Mouse (Mus musculus) hindbrain, embryonic 10.5 days (tissue): ENCODE measurements around the gene Maoa. TPM values are rescaled to one million over a fixed set of nuclear protein-coding genes. Genes with fewer than 3 reads are reported as not detected.

ENCODE experiments used
- DNase-seq: peaks from one replicate; pipeline ENCODE4 v3.0.0-alpha.2; 2017; ENCODE audit warnings: low spot score
- H3K27ac ChIP-seq: fragments of 300-500 bp; sonication (generic); 2 replicates; pipeline ENCODE4 v1.5.1; 2016; ENCODE audit warnings: mild to moderate bottlenecking, moderate library complexity
- H3K27me3 ChIP-seq: fragments of 300-500 bp; sonication (generic); 2 replicates; pipeline ENCODE4 v1.6.1; 2016; ENCODE audit warnings: mild to moderate bottlenecking; ENCODE audit not compliant: poor library complexity, insufficient read depth, severe bottlenecking
- H3K36me3 ChIP-seq: fragments of 300-500 bp; sonication (generic); 2 replicates; pipeline ENCODE4 v1.6.1; 2016; ENCODE audit warnings: mild to moderate bottlenecking, moderate library complexity
- H3K4me1 ChIP-seq: fragments of 300-500 bp; sonication (generic); replicated peaks from 2 replicates; pipeline ENCODE4 v1.6.1; 2016; ENCODE audit warnings: mild to moderate bottlenecking
- H3K4me3 ChIP-seq: fragments of 300-500 bp; sonication (generic); 2 replicates; pipeline ENCODE4 v1.5.1; 2016; ENCODE audit warnings: mild to moderate bottlenecking, moderate library complexity
- H3K9me3 ChIP-seq: fragments of 300-500 bp; sonication (generic); 2 replicates; pipeline ENCODE4 v1.6.1; 2016; ENCODE audit warnings: mild to moderate bottlenecking, moderate library complexity
- WGBS: fragments of 180-500 bp; shearing (Covaris S2); methylation state at CpG from one replicate; pipeline ENCODE4 v1.1.7; 2016; 5-methylcytosine and 5-hydroxymethylcytosine counted together
- polyA plus RNA-seq: library from polyadenylated mRNA; unstranded; fragments of >200 nt; fragmentation: Nextera tagmentation; extraction: Ambion mirVana; gene quantifications from 2 replicates; pipeline ENCODE4 v1.2.1, GENCODE M21; 2016

Gene Maoa
- 12.6 and 16.4 TPM in 2 replicates for polyA plus RNA-seq

GRCm38 (mm10) chrX:16619034-16619929 lies at the start of gene Maoa:
Maoa (plus strand) TSS chrX:16619698.
- Histone ChIP-seq H3K9me3 (peaks cover 4% of the 10 kb centered on the region; the same call in 1 of the 2 replicates), H3K27ac (peak within 1 kb of the TSS; percentile 91), H3K4me3 (peak within 1 kb of the TSS; percentile 58), H3K4me1 (no peaks in the 10 kb centered on the region), H3K36me3 (no peaks in the 10 kb centered on the region), H3K27me3 (no peaks in the 10 kb centered on the region)
- WGBS = 13% methylated on average over 33 of the region's 33 CpGs
- DNase-seq = peak; percentile 78

- no peaks in the 10 kb centered on the region for H3K4me1 ChIP-seq
- no peaks in the 10 kb centered on the region for H3K27me3 ChIP-seq
- peak; percentile 82 for DNase-seq
- peak overlapping the region; percentile 58 for H3K4me3 ChIP-seq
- peak overlapping the region; percentile 91 for H3K27ac ChIP-seq
- H3K9me3 ChIP-seq = peaks cover 4% of the 10 kb centered on the region; the same call in 1 of the 2 replicates
- WGBS = 18% methylated on average over 59 of the region's 60 CpGs
- H3K36me3 ChIP-seq = no peaks in the 10 kb centered on the region
Measured at GRCm38 (mm10) chrX:16618225-16619033, 1.1 kb upstream of the Maoa start.

GRCm38 (mm10) chrX:16656511-16656910 lies 37.0 kb downstream of the Maoa start:
- WGBS = 87% methylated on average over 2 of the region's 2 CpGs

GRCm38 (mm10) chrX:16706094-16706493 lies 86.6 kb downstream of the Maoa start:
- DNase-seq = no peak
- WGBS = 77% methylated on average over 1 of the region's 1 CpGs
- Histone ChIP-seq H3K9me3 (no peaks in the 10 kb centered on the region), H3K4me1 (no peaks in the 10 kb centered on the region), H3K27ac (no peak overlapping the region), H3K27me3 (no peaks in the 10 kb centered on the region), H3K36me3 (no peaks in the 10 kb centered on the region), H3K4me3 (no peak overlapping the region)

More at GRCm38 (mm10) chrX:16656511-16656910, 37.0 kb downstream of the Maoa start:
- no peak overlapping the region for H3K4me3 ChIP-seq
- no peaks in the 10 kb centered on the region for H3K27me3 ChIP-seq
- H3K27ac ChIP-seq = no peak overlapping the region
- H3K36me3 ChIP-seq = no peaks in the 10 kb centered on the region
- DNase-seq = no peak
- H3K4me1 ChIP-seq = no peaks in the 10 kb centered on the region
- H3K9me3 ChIP-seq = no peaks in the 10 kb centered on the region

GRCm38 (mm10) chrX:16714033-16714432 lies 94.5 kb downstream of the Maoa start:
- no peak for DNase-seq
- Histone ChIP-seq H3K36me3 (no peaks in the 10 kb centered on the region), H3K27me3 (no peaks in the 10 kb centered on the region), H3K4me3 (no peak overlapping the region), H3K9me3 (no peaks in the 10 kb centered on the region), H3K4me1 (no peaks in the 10 kb centered on the region), H3K27ac (no peak overlapping the region)
- 87% methylated on average over 1 of the region's 1 CpGs for WGBS

Other genes starting within 250 kb of the Maoa start
- not detected in 2 replicates for gene Cypt1, start 96.8 kb upstream of the Maoa start, polyA plus RNA-seq
- 4.1 and 5.7 TPM in 2 replicates for gene Maob, start 197.7 kb downstream of the Maoa start, polyA plus RNA-seq